In genomic region chr9:85842351-85843011, GRCm38 (mm10) we compare ENCODE assay signal across 9 mouse cellular contexts. TPM values are rescaled to one million over a fixed set of nuclear protein-coding genes. Genes with fewer than 3 reads are reported as not detected.
DNase-seq lines count a peak whose midpoint lies in the region; ATAC-seq lines count a peak whose summit lies in the region.
"Had no signal": no experiment of that assay in that cellular context is flagged by ENCODE, and none has a peak within 500 bp of the region (broad histone marks: within the 10 kb centered on the region; RNA-seq: fewer than 3 reads in every experiment).

TSS of gene Tpbg (plus strand) at chr9:85842380.

- H3K27ac ChIP-seq in intestine, embryonic 14.5 days (ENCODE audit: low read depth): peak within 1 kb of the TSS; percentile 80
- H3K27ac ChIP-seq in midbrain, embryonic 16.5 days (ENCODE audit: low read length): peak within 1 kb of the TSS; percentile 81

- peak within 1 kb of the TSS; percentile 59 for H3K9ac ChIP-seq in intestine, embryonic 14.5 days (ENCODE audit: low read length)
- peak within 1 kb of the TSS; percentile 75 for H3K9ac ChIP-seq in midbrain, embryonic 16.5 days (ENCODE audit: low read depth, low read length)

- peaks cover 2% of the 10 kb centered on the region for H3K36me3 ChIP-seq in intestine, embryonic 14.5 days (ENCODE audit: control insufficient read depth, insufficient read depth, low read length)
- H3K36me3 ChIP-seq in midbrain, embryonic 16.5 days (ENCODE audit: control insufficient read depth, insufficient read depth, low read length): no peaks in the 10 kb centered on the region

- peak; percentile 85 for ATAC-seq in intestine, embryonic 14.5 days (replicated peaks; ENCODE audit: low FRiP score, low TSS enrichment, low read depth)
- peak; percentile 86 for ATAC-seq in midbrain, embryonic 16.5 days

- intact Hi-C loops in heart, postnatal 25 days (cut with DNase I): loop anchor here (10.0 kb wide), 1 partner anchor 602 kb away; no protein-coding TSS in a partner anchor
- intact Hi-C loops in gastrocnemius, postnatal 14 days (cut with DNase I; ENCODE audit: low total_unique reads): no loop called here

- under 1% methylated on average over 37 of the region's 39 CpGs for WGBS in intestine, embryonic 14.5 days
- WGBS in midbrain, embryonic 16.5 days: under 1% methylated on average over 39 of the region's 39 CpGs

- H3K4me2 ChIP-seq in intestine, embryonic 14.5 days (ENCODE audit: low read length): peak within 1 kb of the TSS; percentile 93
- peak within 1 kb of the TSS; percentile 98 for H3K4me2 ChIP-seq in midbrain, embryonic 16.5 days (ENCODE audit: low read length)

- 0 out of 2 replicates have a peak, but pooled peaks cover 3% of the 10 kb centered on the region for H3K27me3 ChIP-seq in intestine, embryonic 14.5 days (replicated peaks; ENCODE audit: control insufficient read depth, insufficient read depth, low read length)
- no peaks in the 10 kb centered on the region; the same call in none of the 2 replicates for H3K27me3 ChIP-seq in midbrain, embryonic 16.5 days (ENCODE audit: control insufficient read depth, insufficient read depth, low read depth, low read length)
- H3K27me3 ChIP-seq: CH12.LX had no signal

- peak; percentile 92 for DNase-seq in heart, adult 11 months
- no peak for DNase-seq in heart, postnatal 25 days (ENCODE audit: low spot score)
- peak; percentile 68 to 72 for DNase-seq in cerebellum, postnatal 14 days
- DNase-seq in gastrocnemius, postnatal 14 days: peak; percentile 32
- DNase-seq in intestine, embryonic 14.5 days (ENCODE audit: low spot score): peak; percentile 87
- DNase-seq in liver: peak; percentile 24
- peak; percentile 57 to 76 for DNase-seq in urinary bladder, postnatal 4 days (ENCODE audit: low spot score in 2 of 2)

- H3K9me3 ChIP-seq in intestine, embryonic 14.5 days (ENCODE audit: control insufficient read depth, low read length): no peaks in the 10 kb centered on the region
- 0 out of 2 replicates have a peak, but pooled peaks cover 3% of the 10 kb centered on the region for H3K9me3 ChIP-seq in midbrain, embryonic 16.5 days (replicated peaks; ENCODE audit: control insufficient read depth, low read length, poor library complexity, severe bottlenecking)

- H3K4me3 ChIP-seq in intestine, embryonic 14.5 days (ENCODE audit: low read depth, low read length): peak within 1 kb of the TSS; percentile 56
- peak within 1 kb of the TSS; percentile 60 for H3K4me3 ChIP-seq in midbrain, embryonic 16.5 days (ENCODE audit: low read depth, low read length)

- H3K4me1 ChIP-seq in intestine, embryonic 14.5 days (replicated peaks; ENCODE audit: control insufficient read depth, insufficient read depth, low read length): peaks cover 10% of the 10 kb centered on the region
- H3K4me1 ChIP-seq in midbrain, embryonic 16.5 days (ENCODE audit: control insufficient read depth, insufficient read depth, low read length): peaks cover 7% of the 10 kb centered on the region; the same call in 1 of the 2 replicates

RNA-seq across cellular contexts. Expression of gene Tpbg, which starts in this region (rescaled TPM):
- total RNA-seq in heart, postnatal 25 days (2021): 1 to 10 TPM; 1.9 to 2.8 TPM
- total RNA-seq in gastrocnemius, postnatal 14 days (2021): 1 to 10 TPM; 1.7 to 3.0 TPM
- polyA plus RNA-seq in intestine, embryonic 14.5 days (2014; fragmentation: Nextera tagmentation; extraction: Ambion mirVana): 13.8 and 15.1 TPM in 2 replicates
- polyA plus RNA-seq in midbrain, embryonic 16.5 days (2015; fragmentation: Nextera tagmentation; extraction: Ambion mirVana): 12.0 and 13.4 TPM in 2 replicates
- total RNA-seq: CH12.LX had no signal
